Mouse (Mus musculus): Measurements from ENCODE around the gene Dusp8. TPM values are rescaled to one million over a fixed set of nuclear protein-coding genes. Genes with fewer than 3 reads are reported as not detected.

The Dusp8 gene
- polyA plus RNA-seq, 1 experiment: 5.1 TPM

DNA sequence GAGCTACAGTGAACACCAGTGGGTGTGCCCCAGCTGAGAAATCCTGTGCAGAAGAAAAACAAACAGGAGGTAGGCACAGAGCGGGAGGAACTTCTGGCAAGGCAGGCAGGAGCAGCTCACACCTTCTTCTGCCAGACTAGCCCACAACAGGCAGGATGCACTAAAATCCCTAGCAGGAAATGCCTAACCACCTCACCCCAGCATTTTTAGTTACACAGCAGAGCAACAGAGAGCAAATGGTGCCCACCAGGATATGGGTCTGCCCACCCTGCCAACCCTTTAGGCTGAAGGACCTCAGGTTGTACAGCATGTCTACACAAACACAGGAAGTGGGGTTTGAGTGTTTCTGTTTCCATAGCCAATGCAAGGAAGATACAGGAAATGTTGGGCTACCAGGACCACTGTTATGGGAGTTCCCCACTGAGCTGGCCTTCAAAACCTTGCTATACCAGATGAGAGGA, 39.0 kb downstream of the Dusp8 start:
- H3K4me1 ChIP-seq (ENCODE audit: control insufficient read depth, insufficient read depth, low read length): peaks cover 6% of the 10 kb centered on the region
- no peak overlapping the region for H3K27ac ChIP-seq (ENCODE audit: insufficient read depth, low read length)
- TF ChIP-seq CTCF (IDR thresholded peaks at IDR 0.05; ENCODE audit: borderline replicate concordance, insufficient read depth, low read length) (no peak), POLR2A (IDR thresholded peaks at IDR 0.05; ENCODE audit: low read depth, low read length) (no peak)
- H3K4me3 ChIP-seq (ENCODE audit: insufficient read depth, low read length): no peak overlapping the region

DNA sequence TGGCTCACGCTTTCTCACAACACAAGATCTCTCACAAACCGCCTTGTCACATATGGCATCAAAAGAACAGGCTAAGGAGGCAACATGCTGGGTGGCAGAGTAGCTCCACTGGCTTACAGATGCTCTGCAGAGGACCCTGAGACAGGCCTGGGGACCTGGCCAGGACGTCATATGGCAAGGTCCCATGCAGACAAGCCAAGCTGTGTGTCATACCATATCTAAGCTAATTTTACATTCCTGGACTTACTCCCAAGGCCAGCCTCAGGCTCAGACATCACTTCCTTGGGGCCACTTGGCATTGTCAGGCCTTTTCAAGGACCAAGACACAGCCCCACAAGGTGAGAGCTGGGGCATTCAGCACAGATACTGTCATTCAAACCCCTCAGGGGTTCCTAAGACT, 40.2 kb downstream of the Dusp8 start:
- no peak overlapping the region for H3K4me3 ChIP-seq (ENCODE audit: insufficient read depth, low read length)
- peaks cover 8% of the 10 kb centered on the region for H3K4me1 ChIP-seq (ENCODE audit: control insufficient read depth, insufficient read depth, low read length)
- H3K27ac ChIP-seq (ENCODE audit: insufficient read depth, low read length): no peak overlapping the region
- no peak for TF ChIP-seq CTCF (IDR thresholded peaks at IDR 0.05; ENCODE audit: borderline replicate concordance, insufficient read depth, low read length)
- TF ChIP-seq POLR2A (IDR thresholded peaks at IDR 0.05; ENCODE audit: low read depth, low read length): no peak

DNA sequence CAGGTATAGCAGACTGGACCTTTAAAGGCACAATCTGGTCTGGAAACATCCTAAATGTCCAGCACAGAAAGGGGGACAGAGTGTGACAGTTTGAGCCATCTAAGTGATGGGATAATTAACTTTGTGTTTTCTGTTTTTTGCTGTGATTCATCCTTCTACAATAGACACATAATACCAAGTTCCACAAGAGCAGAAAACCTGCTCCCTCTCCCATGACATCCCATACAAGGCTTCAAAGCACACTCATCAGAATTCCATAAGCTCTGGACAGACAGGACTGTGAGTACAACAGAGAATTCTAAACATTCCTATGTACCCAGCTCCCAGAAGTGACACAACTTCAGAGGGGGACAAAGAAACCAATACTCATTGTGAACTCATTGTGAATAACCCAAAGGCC, 45.1 kb downstream of the Dusp8 start:
- TF ChIP-seq POLR2A (IDR thresholded peaks at IDR 0.05; ENCODE audit: low read depth, low read length) (no peak), CTCF (IDR thresholded peaks at IDR 0.05; ENCODE audit: borderline replicate concordance, insufficient read depth, low read length) (no peak)
- no peak overlapping the region for H3K4me3 ChIP-seq (ENCODE audit: insufficient read depth, low read length)
- H3K4me1 ChIP-seq (ENCODE audit: control insufficient read depth, insufficient read depth, low read length): peaks cover 4% of the 10 kb centered on the region; the same call in 1 of the 2 replicates

DNA sequence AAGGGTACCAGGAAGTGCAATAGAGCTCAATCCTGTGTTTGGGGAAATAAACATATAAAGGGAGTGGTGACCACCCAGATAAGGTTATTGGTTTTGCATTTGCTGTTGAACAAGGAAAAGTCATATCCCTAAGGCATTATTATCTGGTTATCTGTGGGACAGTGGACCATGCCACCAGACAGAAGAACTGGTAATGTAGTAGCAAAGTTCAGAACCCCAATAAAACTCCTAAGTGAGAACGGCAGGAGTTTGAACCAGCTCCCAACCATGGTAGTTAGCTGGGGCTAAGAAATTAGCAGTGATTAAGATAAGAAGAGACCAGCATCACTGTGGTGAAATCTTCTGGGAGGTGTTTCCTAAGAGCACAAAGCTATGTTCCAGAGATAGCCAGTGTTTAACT, 49.7 kb downstream of the Dusp8 start:
- no peak for TF ChIP-seq POLR2A (IDR thresholded peaks at IDR 0.05; ENCODE audit: low read depth, low read length)
- TF ChIP-seq CTCF (IDR thresholded peaks at IDR 0.05; ENCODE audit: borderline replicate concordance, insufficient read depth, low read length): no peak
- Histone ChIP-seq H3K27ac (ENCODE audit: insufficient read depth, low read length) (no peak overlapping the region), H3K4me1 (ENCODE audit: control insufficient read depth, insufficient read depth, low read length) (peaks cover 2% of the 10 kb centered on the region; the same call in 1 of the 2 replicates), H3K4me3 (ENCODE audit: insufficient read depth, low read length) (no peak overlapping the region)

More for the DNA sequence above, 45.1 kb downstream of the Dusp8 start:
- H3K27ac ChIP-seq (ENCODE audit: insufficient read depth, low read length): no peak overlapping the region

DNA sequence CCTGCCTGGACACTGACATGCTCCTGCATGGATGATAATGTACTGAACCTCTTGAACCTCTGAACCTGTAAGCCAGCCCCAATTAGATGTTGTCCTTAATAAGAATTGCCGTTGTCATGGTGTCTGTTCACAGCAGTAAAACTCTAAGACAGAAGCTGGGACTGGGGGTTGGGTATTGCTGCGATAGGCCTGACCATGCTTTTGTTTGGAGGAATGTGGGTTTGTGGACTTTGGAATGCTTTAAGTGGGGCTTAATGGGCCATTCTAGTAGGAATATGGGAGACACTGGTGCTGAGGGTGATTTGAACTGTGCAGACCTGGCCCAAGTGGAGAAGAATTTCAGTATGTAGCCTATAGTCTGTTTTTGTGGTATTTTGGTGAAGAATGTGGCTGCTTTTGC, 50.3 kb downstream of the Dusp8 start:
- no peak for TF ChIP-seq POLR2A (IDR thresholded peaks at IDR 0.05; ENCODE audit: low read depth, low read length)
- TF ChIP-seq CTCF (IDR thresholded peaks at IDR 0.05; ENCODE audit: borderline replicate concordance, insufficient read depth, low read length): no peak
- H3K4me3 ChIP-seq (ENCODE audit: insufficient read depth, low read length): no peak overlapping the region

DNA sequence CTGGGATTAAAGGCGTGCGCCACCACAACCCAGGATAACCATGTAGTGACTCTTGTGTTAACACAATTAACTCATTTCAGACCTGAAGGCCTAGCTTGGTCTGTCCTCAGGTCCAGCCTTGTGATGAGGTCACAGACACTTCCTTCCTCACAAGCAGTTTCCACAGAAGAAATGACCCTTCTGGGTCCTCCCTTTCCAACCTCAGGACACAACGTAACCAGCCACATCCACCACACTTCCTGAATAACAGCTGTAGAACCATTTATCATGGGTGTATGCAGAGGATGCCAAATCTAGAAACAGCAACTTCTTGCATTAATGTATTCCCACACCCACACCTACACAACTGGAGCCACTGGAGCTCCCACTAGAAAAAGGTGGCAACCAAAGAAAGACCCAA, 54.9 kb downstream of the Dusp8 start:
- TF ChIP-seq CTCF (IDR thresholded peaks at IDR 0.05; ENCODE audit: borderline replicate concordance, insufficient read depth, low read length) (no peak), POLR2A (IDR thresholded peaks at IDR 0.05; ENCODE audit: low read depth, low read length) (no peak)
- Histone ChIP-seq H3K27ac (ENCODE audit: insufficient read depth, low read length) (no peak overlapping the region), H3K4me1 (ENCODE audit: control insufficient read depth, insufficient read depth, low read length) (no peaks in the 10 kb centered on the region), H3K4me3 (ENCODE audit: insufficient read depth, low read length) (no peak overlapping the region)

More for the DNA sequence above, 50.3 kb downstream of the Dusp8 start:
- no peak overlapping the region for H3K27ac ChIP-seq (ENCODE audit: insufficient read depth, low read length)
- H3K4me1 ChIP-seq (ENCODE audit: control insufficient read depth, insufficient read depth, low read length): no peaks in the 10 kb centered on the region

DNA sequence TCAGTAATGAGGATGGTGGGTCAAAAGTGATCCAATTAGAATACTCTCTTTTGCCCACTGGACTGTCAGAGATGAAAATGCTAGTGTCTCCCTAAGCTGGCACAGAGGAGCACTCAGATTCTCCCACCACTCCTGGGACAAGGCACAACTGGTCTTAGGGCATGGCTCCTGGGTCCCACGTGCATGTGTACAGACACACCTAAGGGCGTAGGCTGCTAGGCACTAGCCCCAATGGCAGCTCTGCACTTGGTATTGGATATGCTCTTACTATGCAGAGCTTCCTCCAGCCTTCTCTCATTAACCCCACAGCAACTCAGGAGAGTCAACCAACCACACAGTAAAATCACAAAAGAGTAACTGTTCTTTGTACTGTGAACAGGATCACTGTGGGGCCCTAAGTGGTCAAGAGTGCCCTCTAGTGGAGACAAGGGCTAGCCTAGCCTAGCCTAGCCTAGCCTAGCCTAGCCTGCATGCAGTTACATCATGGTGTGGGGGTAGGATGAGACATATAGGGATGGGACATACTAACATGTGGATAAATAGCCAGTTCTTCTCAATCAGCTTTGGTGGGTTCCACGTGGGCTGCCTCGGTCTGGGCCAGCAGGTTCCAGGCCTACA, 58.0 kb downstream of the Dusp8 start:
- no peak overlapping the region for H3K27ac ChIP-seq (ENCODE audit: insufficient read depth, low read length)

DNA sequence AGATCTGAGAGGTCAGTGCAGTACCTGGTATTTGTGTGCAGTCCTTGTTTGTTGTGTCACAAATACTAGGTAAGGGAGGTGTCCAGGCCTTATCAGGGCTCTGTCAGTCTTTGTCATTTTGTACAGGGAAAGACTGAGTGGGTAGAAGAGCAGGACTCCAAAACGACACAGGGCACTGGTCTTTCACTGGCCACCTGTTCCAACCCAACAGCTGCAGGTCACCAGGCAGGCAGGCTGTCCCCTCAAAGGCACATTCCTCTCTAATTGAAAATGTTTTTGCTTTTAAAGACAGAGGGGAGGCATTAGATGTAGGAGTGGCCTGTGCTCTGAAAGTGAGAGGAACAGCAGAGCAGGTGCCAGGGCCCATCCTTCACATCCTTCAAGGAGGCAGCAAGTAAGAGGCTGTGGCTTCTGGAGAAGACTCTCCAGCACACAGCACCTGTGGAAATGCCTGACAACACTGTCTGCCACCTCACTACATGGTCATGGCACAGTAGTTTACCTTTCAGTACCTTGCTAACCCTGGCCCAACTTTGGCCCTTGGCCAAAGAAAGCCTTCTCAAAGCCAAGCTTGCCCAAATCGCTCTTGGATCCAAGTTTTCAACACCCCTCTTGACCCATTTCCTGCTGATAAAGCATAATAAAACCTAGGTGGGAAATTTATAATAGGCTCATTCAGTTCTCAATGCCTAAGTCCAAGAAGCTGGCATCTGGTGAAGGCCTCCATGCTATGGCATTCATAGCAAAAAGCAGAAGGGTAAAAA, 60.4 kb downstream of the Dusp8 start:
- Histone ChIP-seq H3K4me1 (ENCODE audit: control insufficient read depth, insufficient read depth, low read length) (no peaks in the 10 kb centered on the region), H3K4me3 (ENCODE audit: insufficient read depth, low read length) (no peak overlapping the region), H3K27ac (ENCODE audit: insufficient read depth, low read length) (no peak overlapping the region)
- TF ChIP-seq CTCF (IDR thresholded peaks at IDR 0.05; ENCODE audit: borderline replicate concordance, insufficient read depth, low read length): no peak
- no peak for TF ChIP-seq POLR2A (IDR thresholded peaks at IDR 0.05; ENCODE audit: low read depth, low read length)

More for the DNA sequence above, 58.0 kb downstream of the Dusp8 start:
- Histone ChIP-seq H3K4me3 (ENCODE audit: insufficient read depth, low read length) (no peak overlapping the region), H3K4me1 (ENCODE audit: control insufficient read depth, insufficient read depth, low read length) (no peaks in the 10 kb centered on the region)
- TF ChIP-seq POLR2A (IDR thresholded peaks at IDR 0.05; ENCODE audit: low read depth, low read length) (no peak), CTCF (IDR thresholded peaks at IDR 0.05; ENCODE audit: borderline replicate concordance, insufficient read depth, low read length) (peak; percentile 58; the same call in 1 of the 2 replicates)

DNA sequence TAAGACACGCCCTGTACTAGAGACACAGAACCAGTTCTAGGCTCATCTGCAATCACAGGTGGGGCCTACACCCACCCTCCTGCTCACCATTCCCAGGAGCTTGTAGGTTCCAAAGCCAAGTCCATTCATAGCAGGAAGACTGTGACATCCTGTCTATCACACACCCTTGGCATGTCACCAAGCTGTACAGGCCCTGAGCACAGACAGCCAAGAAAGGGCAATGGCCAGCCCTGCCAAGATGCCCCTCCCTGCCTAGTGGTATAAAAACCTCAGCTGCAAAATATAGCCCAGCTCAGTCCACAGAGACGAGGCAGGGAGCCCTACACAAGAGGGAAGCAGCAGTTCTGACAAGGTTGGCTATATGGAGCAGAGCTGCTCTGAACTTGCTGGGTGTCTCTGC, 61.4 kb downstream of the Dusp8 start:
- Histone ChIP-seq H3K4me1 (ENCODE audit: control insufficient read depth, insufficient read depth, low read length) (no peaks in the 10 kb centered on the region), H3K27ac (ENCODE audit: insufficient read depth, low read length) (no peak overlapping the region), H3K4me3 (ENCODE audit: insufficient read depth, low read length) (no peak overlapping the region)
- TF ChIP-seq POLR2A (IDR thresholded peaks at IDR 0.05; ENCODE audit: low read depth, low read length): no peak
- TF ChIP-seq CTCF (IDR thresholded peaks at IDR 0.05; ENCODE audit: borderline replicate concordance, insufficient read depth, low read length): no peak

DNA sequence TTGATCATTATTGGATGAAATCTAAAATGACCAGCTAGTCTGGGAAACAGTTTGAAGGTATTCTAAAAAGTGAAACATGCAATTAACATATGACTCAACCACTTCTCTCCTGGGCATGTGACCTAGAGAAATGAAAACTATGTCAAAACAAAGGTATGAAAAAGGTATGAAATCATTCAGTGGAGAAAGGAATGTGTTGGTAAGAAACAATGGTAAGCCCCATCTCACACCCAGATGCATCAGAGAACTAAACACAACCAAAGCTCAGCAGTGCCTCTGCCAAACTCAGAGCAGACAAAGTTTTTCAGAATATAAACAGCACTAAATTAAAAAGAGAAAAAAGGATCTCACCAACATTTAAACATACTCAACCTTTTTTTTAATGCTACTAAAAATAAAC, 65.6 kb downstream of the Dusp8 start:
- Histone ChIP-seq H3K4me3 (ENCODE audit: insufficient read depth, low read length) (no peak overlapping the region), H3K4me1 (ENCODE audit: control insufficient read depth, insufficient read depth, low read length) (no peaks in the 10 kb centered on the region), H3K27ac (ENCODE audit: insufficient read depth, low read length) (no peak overlapping the region)
- TF ChIP-seq POLR2A (IDR thresholded peaks at IDR 0.05; ENCODE audit: low read depth, low read length): no peak
- TF ChIP-seq CTCF (IDR thresholded peaks at IDR 0.05; ENCODE audit: borderline replicate concordance, insufficient read depth, low read length): no peak

Other genes with a start within 250 kb of the Dusp8 start
- gene Tollip, start 177.3 kb downstream of the Dusp8 start, polyA plus RNA-seq (2011; ENCODE audit: insufficient read length, low read depth, missing spikeins): 40.3 and 43.8 TPM in 2 replicates
- not detected in 2 replicates for gene Brsk2, start 146.1 kb downstream of the Dusp8 start, polyA plus RNA-seq (2011; ENCODE audit: insufficient read length, low read depth, missing spikeins)
- gene Mob2, start 34.8 kb downstream of the Dusp8 start, polyA plus RNA-seq (2011; ENCODE audit: insufficient read length, low read depth, missing spikeins): 15.2 and 15.9 TPM in 2 replicates
- gene Gm45618, start 24.9 kb upstream of the Dusp8 start, polyA plus RNA-seq (2011; ENCODE audit: insufficient read length, low read depth, missing spikeins): not detected in 2 replicates
- not detected in 2 replicates for gene Gm39115, start 40.2 kb upstream of the Dusp8 start, polyA plus RNA-seq (2011; ENCODE audit: insufficient read length, low read depth, missing spikeins)
- not detected in 2 replicates for gene Gm45337, start 48.8 kb upstream of the Dusp8 start, polyA plus RNA-seq (2011; ENCODE audit: insufficient read length, low read depth, missing spikeins)
- not detected in 2 replicates for gene Gm29735, start 61.3 kb upstream of the Dusp8 start, polyA plus RNA-seq (2011; ENCODE audit: insufficient read length, low read depth, missing spikeins)
- gene Gm4553, start 69.9 kb upstream of the Dusp8 start, polyA plus RNA-seq (2011; ENCODE audit: insufficient read length, low read depth, missing spikeins): not detected in 2 replicates
- gene Krtap5-2, start 80.2 kb upstream of the Dusp8 start, polyA plus RNA-seq (2011; ENCODE audit: insufficient read length, low read depth, missing spikeins): not detected in 2 replicates
- not detected in 2 replicates for gene Gm10153, start 94.5 kb upstream of the Dusp8 start, polyA plus RNA-seq (2011; ENCODE audit: insufficient read length, low read depth, missing spikeins)
- gene Krtap5-3, start 105.5 kb upstream of the Dusp8 start, polyA plus RNA-seq (2011; ENCODE audit: insufficient read length, low read depth, missing spikeins): not detected in 2 replicates
- not detected in 2 replicates for gene Gm7579, start 116.0 kb upstream of the Dusp8 start, polyA plus RNA-seq (2011; ENCODE audit: insufficient read length, low read depth, missing spikeins)
- gene Krtap5-5, start 134.1 kb upstream of the Dusp8 start, polyA plus RNA-seq (2011; ENCODE audit: insufficient read length, low read depth, missing spikeins): not detected in 2 replicates
- gene Gm40460, start 145.2 kb upstream of the Dusp8 start, polyA plus RNA-seq (2011; ENCODE audit: insufficient read length, low read depth, missing spikeins): not detected in 2 replicates
- gene Gm2431, start 162.5 kb upstream of the Dusp8 start, polyA plus RNA-seq (2011; ENCODE audit: insufficient read length, low read depth, missing spikeins): not detected in 2 replicates
- not detected in 2 replicates for gene Gm4559, start 178.5 kb upstream of the Dusp8 start, polyA plus RNA-seq (2011; ENCODE audit: insufficient read length, low read depth, missing spikeins)
- not detected in 2 replicates for gene Krtap5-1, start 201.3 kb upstream of the Dusp8 start, polyA plus RNA-seq (2011; ENCODE audit: insufficient read length, low read depth, missing spikeins)
- gene Krtap5-4, start 207.7 kb upstream of the Dusp8 start, polyA plus RNA-seq (2011; ENCODE audit: insufficient read length, low read depth, missing spikeins): not detected in 2 replicates

All from embryonic fibroblast, embryonic 13.5 days (primary cell).